Mouse (Mus musculus) macrophage (primary cell): ENCODE data around the gene Slu7. TPM values are rescaled to one million over a fixed set of nuclear protein-coding genes. Genes with fewer than 3 reads are reported as not detected.

Experiments used
- H3K27ac ChIP-seq: fragments of 350-480 bp; formaldehyde crosslinking; 2 replicates; pipeline ENCODE4 v1.9.0; 2021
- H3K36me3 ChIP-seq: fragments of 350-480 bp; formaldehyde crosslinking; 2 replicates; pipeline ENCODE4 v1.9.0; 2021; ENCODE audit errors: inconsistent target
- H3K4me3 ChIP-seq: fragments of 350-480 bp; formaldehyde crosslinking; 2 replicates; pipeline ENCODE4 v1.9.0; 2021; ENCODE audit errors: inconsistent target
- H3K79me2 ChIP-seq: fragments of 350-480 bp; formaldehyde crosslinking; 2 replicates; pipeline ENCODE4 v1.9.0; 2021; ENCODE audit errors: inconsistent target
- WGBS: methylation state at CpG from one replicate; pipeline ENCODE4 v1.1.7; 2026; ENCODE audit warnings: inconsistent platforms; ENCODE audit not compliant: missing documents; 5-methylcytosine and 5-hydroxymethylcytosine counted together
- polyA plus RNA-seq: library from polyadenylated mRNA; stranded (reverse); fragments of 250-400 nt; gene quantifications from 3 replicates; pipeline ENCODE4 v1.2.4, GENCODE M21; 2018; ENCODE audit warnings: inconsistent platforms

Slu7 gene
- polyA plus RNA-seq, 1 experiment from 2014 or later: 90.8 TPM

DNA sequence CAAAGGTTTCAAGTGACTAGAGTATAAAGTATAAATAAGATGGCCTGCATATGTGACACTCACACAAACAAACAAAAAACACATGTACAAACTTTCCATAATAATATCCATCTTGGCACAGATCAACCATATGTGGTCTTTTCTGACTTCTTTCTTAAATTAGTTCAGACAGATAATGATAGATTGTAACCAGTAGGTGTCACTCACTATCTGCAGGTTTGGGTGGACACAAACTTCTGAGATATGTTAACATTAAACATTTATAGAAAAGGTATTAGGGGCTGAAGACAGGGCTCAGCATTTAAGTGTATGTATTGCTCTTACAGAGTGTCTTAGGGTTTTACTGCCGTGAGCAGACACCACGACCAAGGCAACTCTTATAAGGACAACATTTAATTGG lies 18.7 kb downstream of the Slu7 start:
- H3K79me2 ChIP-seq: no peaks in the 10 kb centered on the region
- no peaks in the 10 kb centered on the region for H3K36me3 ChIP-seq
- no peak overlapping the region for H3K4me3 ChIP-seq
- H3K27ac ChIP-seq: no peak overlapping the region
- 74% methylated on average over 2 of the region's 2 CpGs for WGBS

DNA sequence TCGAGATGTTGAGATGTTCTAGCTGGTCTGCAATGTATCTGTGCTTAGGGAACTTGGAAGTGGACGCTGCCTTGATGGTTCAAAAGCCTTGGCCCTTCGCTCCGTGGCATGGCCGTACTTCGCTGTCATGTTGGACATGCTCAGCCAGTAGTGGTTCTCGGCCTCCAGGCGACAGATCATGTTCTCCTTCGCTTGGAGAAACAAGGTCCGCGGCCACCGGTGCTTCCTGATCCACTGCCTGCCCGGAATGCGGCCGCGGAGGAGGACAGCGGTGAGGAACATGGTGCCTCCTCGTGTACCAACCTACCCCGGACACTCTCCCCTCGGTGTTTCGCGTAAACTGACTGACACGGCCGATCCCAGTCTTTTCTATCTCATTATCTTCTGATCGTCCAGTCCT lies 29.7 kb downstream of the Slu7 start:
- H3K36me3 ChIP-seq: no peaks in the 10 kb centered on the region
- no peak overlapping the region for H3K27ac ChIP-seq
- 94% methylated on average over 22 of the region's 25 CpGs for WGBS
- H3K4me3 ChIP-seq: no peak overlapping the region
- no peaks in the 10 kb centered on the region for H3K79me2 ChIP-seq

DNA sequence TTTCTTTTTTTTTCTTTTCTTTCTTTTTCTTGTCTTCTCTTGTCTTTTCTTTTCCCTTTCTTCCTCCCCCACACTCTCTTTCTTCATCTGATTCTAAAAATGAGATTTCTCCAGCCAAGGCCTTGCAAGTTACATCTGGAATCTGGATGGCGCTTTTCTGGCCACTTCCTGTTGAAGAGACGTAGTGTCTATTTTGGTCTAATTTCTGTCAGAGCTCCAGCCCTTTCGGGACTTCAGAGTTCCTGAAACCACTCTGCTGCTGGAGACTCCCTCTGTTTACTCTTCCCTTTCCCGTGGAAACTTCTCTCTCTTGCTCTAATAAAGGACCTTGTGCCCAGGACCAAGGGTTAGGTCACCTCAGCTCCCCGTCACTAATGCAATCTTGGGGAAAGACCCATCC lies 36.6 kb downstream of the Slu7 start:
- H3K79me2 ChIP-seq: no peaks in the 10 kb centered on the region
- WGBS: 20% methylated on average over 5 of the region's 5 CpGs
- H3K27ac ChIP-seq: no peak overlapping the region
- H3K36me3 ChIP-seq: no peaks in the 10 kb centered on the region
- H3K4me3 ChIP-seq: no peak overlapping the region

DNA sequence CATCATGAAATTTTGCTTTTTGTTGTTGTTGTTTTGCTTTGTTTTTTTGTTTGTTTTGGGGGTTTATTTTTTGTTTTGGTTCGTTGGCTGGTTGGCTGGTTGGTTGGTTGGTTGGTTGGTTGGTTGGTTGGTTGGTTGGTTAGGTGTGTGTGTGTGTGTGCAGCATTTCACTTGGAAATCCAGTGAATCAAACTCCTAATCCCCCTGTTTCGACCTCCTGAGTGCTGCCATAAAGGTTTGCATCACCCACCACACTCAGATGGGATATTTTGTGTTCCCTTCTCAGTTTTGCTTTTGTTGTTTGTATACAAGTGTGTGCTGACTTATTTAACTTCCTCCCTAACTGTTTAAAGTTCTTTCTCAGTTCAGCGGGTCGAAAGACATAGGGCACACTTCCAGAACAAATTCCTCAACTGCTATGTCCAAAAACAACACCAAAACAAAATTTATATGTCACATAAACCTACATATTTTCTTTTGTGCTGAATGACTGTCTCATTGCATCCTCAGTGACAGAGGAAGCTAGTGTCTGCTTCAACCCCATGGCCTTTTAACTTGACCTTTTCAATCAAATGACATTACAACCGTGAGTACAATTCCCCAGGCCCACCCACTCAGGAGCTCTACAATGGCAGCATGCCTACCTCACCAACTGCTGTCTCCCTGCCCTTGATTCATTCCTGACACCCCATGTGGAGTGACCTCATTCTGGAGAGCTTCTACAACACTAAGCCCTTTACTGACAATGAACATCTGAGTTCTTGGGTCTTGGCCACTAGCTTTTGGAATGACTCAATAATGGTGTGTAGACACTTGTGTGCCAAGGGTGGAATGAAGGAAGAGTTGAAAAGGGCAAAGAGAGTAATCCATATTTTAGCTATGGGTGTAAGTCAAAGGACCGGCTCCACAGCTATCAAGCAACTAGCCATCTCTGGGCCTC lies 37.6 kb downstream of the Slu7 start:
- no peak overlapping the region for H3K27ac ChIP-seq
- WGBS: 91% methylated on average over 6 of the region's 6 CpGs
- H3K79me2 ChIP-seq: no peaks in the 10 kb centered on the region
- no peaks in the 10 kb centered on the region for H3K36me3 ChIP-seq
- no peak overlapping the region for H3K4me3 ChIP-seq

DNA sequence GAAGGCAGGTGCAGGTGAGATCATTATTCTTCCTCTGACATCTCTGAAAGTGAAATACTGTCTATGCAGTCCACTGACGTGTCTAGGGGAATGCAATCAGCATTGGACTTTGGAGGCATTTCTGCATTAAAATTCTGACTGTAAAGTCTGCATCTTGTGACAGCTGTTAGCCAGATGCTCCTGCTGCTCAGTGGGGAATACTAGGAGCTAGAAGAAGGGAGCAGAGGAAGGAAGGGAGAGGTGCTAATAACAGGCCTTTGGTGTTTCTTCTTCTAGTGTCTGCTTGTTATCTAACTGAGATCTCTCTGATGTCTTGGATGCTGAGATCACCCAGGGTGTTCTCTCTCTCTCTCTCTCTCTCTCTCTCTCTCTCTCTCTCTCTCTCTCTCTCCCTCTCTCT lies 39.6 kb downstream of the Slu7 start:
- no peaks in the 10 kb centered on the region for H3K36me3 ChIP-seq
- WGBS: 85% methylated on average over 1 of the region's 1 CpGs
- no peak overlapping the region for H3K27ac ChIP-seq
- no peak overlapping the region for H3K4me3 ChIP-seq
- H3K79me2 ChIP-seq: no peaks in the 10 kb centered on the region

DNA sequence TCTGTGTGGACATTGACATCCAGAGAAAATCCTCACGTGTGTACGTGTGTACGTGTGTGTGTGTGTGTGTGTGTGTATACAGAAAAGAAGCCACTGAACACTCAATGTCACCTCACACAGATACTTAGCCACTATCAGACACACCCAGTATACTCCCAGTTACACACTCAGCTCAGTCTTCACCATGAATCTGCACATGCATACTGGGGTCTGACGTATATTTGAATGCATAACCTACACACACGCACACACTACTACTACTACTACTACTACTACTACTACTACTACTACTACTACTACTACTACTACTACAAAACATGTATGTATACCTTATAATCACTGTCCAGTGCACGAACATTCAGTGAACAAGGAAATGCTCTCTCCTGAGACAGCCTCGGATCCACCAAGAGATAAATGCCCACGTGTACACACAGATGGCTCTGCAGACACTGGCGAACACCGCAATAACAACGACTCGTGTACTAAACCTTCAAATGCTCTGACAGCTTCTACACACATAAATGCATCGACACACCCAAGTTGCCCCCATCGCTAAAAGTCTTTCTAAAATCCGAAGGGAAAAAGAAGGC lies 40.2 kb downstream of the Slu7 start:
- 68% methylated on average over 15 of the region's 15 CpGs for WGBS
- no peaks in the 10 kb centered on the region for H3K79me2 ChIP-seq
- no peaks in the 10 kb centered on the region for H3K36me3 ChIP-seq
- no peak overlapping the region for H3K4me3 ChIP-seq
- H3K27ac ChIP-seq: no peak overlapping the region

DNA sequence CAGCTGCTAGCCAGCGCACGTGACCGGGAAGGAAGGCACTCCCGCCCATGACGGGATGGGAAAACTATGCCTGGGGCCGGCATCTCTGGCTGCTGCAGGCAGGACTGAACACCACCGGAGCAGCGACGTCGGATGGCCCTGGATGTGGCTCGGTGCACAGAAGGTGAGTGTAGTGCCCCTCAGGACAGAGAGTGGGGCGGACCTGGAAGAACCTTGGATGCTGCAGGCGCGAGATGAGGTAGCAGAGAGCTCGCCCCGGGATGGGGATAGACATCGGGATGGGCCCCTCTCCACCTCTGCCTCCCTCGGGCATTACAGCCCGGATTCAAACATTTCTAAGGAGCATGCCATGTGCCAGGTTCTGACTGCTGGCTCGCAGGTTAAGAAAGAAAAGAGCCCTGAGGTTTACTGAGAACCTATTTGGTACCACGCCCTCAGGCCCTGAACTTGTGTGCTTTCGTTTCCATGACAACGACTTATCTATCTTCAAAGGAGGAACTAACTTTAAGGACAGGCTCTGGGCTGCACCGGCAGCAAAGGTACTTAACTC lies 40.8 kb downstream of the Slu7 start, which contains the start of gene C1qtnf2:
C1qtnf2 (plus strand) TSS at position 52 of the 550 bp plus-strand sequence.
- 11% methylated on average over 24 of the region's 24 CpGs for WGBS
- no peak within 1 kb of the TSS for H3K4me3 ChIP-seq
- H3K27ac ChIP-seq: no peak within 1 kb of the TSS
- H3K79me2 ChIP-seq: no peaks in the 10 kb centered on the region
- H3K36me3 ChIP-seq: no peaks in the 10 kb centered on the region

DNA sequence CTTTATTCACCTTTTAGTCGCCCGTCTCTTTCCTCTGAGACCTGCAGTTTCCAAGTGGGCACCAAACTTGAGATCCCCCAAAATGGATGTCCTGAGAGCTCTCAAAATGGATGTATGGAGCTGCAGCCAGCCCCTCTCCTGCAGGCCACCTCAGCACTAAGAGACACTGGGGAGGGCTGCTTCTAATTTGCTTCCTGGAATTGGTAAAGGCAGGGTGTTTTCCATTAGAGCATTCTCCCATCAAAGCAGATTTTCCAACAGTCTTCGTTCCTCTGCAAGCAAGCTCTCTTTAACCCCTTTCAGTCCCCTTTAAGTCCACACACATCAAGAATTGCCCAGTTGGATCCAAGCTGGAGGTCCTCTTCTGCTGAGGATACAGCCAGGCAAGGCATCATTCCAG lies 45.8 kb downstream of the Slu7 start:
- WGBS: 100% methylated on average over 1 of the region's 3 CpGs
- H3K79me2 ChIP-seq: no peaks in the 10 kb centered on the region
- no peak overlapping the region for H3K27ac ChIP-seq
- H3K4me3 ChIP-seq: no peak overlapping the region
- H3K36me3 ChIP-seq: no peaks in the 10 kb centered on the region

DNA sequence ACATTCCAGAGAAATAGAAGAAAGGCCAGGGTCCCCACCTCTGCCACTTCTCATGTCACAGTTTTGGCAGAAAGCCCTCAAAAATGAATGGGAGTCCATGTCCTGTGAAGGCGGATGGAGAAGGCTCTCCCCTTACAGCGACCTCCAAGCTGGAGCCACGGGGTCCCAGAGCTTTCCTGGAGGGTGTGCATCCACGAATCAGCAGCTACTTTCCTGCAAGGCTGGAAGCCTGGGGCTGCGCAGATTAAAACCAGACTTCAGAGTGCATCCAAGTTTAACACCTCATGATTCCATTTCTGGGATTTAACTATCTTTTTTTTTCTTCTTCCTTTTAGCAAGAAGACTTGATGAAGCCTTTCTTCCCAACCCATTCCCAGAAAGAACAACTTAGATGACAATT lies 47.0 kb downstream of the Slu7 start:
- 67% methylated on average over 5 of the region's 5 CpGs for WGBS

DNA sequence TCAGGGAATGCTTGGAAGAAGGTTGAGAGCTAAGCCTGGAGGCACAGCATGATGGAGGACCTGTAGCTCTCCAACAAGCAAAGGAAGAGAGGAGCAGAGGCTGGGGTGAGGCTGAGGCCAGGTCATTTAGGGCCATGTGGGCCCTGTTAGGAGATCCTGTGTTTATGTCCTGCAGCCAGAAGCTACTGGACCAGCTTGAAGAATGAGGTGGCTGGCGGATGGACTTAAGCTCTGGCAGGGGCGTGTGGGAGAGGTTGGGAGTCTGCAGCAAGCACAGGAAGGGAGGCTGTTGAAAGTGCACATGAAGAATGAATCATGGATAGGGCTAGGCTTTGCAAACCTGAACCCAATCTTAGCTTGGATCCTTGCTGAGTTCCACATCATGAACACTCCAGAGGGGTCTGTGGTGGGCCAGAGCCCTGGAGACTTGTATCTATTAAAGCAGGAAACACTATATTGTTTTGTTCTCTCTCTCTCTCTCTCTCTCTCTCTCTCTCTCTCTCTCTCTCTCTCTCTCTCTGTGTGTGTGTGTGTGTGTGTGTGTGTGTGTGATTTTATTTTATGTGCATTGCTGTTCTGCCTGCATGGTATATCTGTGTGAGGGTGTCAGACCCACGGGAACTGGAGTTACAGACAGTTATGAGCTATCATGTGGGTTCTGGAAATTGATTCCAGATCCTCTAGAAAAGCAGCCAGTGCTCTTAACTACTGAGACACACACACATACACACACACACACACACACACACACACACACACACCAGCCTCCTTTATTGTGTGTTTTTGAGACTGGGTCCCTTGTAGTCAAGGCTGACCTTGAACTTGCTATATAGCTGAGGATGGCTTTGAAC lies 48.4 kb downstream of the Slu7 start:
- H3K36me3 ChIP-seq: no peaks in the 10 kb centered on the region
- 74% methylated on average over 3 of the region's 3 CpGs for WGBS
- no peak overlapping the region for H3K4me3 ChIP-seq
- no peak overlapping the region for H3K27ac ChIP-seq
- H3K79me2 ChIP-seq: no peaks in the 10 kb centered on the region

More for the DNA sequence above, 47.0 kb downstream of the Slu7 start:
- H3K36me3 ChIP-seq: no peaks in the 10 kb centered on the region
- H3K79me2 ChIP-seq: no peaks in the 10 kb centered on the region
- H3K27ac ChIP-seq: no peak overlapping the region
- H3K4me3 ChIP-seq: no peak overlapping the region

DNA sequence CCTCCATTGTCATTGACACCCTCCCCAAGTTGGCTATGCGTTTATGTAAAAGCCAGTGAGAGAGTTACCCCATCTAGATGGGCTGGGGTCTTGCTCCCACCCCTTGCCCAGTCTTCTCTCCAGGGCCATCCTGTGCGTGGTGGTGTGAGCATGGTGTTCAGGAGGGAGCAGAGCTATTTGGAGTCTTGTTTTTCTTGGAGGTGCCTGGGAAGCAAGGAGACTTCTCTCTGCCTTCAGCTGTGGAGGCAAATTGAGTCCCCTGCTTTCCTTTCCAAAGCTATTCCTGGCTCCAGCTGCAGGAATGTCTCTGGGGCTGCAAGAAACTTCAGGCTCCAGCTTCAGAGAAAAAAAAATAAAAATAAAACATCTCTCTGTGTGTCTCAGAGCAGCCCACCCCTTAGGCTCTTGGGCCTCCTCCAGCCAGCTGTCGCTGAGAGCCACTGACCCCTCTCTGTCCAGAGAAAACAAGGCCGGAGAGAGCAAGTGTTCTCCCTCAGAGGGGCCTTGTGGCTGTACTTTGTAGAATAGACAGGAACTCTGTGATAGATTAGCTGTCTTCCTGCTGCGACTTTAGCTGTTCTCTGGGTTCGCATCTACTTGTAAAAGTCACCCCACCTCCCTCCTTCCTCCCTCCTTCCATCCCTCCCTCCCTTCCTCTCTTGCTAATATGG lies 49.7 kb downstream of the Slu7 start:
- 52% methylated on average over 6 of the region's 6 CpGs for WGBS
- Histone ChIP-seq H3K27ac (no peak overlapping the region), H3K4me3 (no peak overlapping the region), H3K36me3 (no peaks in the 10 kb centered on the region), H3K79me2 (no peaks in the 10 kb centered on the region)

DNA sequence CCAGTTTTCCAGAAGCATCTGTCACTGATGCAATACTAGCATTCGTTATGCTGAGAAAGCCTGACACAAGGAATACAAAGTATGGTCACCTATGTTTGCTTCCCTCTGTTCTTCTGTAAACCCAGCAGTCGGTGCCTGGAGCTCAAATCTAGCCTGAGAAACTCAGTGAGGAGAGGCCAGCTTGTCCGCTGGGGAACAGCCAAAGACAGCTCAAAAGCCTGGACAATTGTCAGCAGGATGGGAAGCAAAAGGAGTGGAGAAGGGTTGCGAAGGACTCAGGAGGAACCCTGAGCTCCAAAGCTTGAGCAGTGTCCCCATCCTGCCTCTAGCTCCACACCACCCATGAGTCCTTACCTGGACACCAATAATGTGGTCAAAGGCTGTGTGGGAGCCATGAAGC lies 50.5 kb downstream of the Slu7 start:
- Histone ChIP-seq H3K79me2 (no peaks in the 10 kb centered on the region), H3K27ac (no peak overlapping the region), H3K36me3 (no peaks in the 10 kb centered on the region), H3K4me3 (no peak overlapping the region)
- WGBS: 80% methylated on average over 4 of the region's 4 CpGs

DNA sequence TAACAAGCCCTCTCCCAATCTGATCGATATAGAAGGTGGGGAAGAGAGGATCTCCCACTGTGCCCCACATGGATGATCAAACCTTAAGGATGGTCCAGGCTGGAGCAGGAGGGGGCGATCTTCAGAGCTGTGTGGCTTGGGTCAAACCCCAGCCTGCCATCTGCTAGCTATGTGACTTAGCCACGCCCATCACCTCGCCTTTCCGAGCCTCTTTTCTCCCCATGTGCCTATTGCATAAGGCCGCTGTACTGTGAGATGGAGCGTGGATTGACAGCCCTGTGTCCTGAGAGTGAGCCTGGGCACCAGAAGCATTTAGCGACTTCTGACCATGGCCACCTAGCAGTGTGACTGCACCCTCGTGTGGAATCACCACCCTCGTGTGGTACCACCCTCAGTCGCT lies 51.1 kb downstream of the Slu7 start:
- WGBS: 65% methylated on average over 10 of the region's 11 CpGs
- Histone ChIP-seq H3K79me2 (no peaks in the 10 kb centered on the region), H3K27ac (no peak overlapping the region), H3K36me3 (no peaks in the 10 kb centered on the region), H3K4me3 (no peak overlapping the region)

DNA sequence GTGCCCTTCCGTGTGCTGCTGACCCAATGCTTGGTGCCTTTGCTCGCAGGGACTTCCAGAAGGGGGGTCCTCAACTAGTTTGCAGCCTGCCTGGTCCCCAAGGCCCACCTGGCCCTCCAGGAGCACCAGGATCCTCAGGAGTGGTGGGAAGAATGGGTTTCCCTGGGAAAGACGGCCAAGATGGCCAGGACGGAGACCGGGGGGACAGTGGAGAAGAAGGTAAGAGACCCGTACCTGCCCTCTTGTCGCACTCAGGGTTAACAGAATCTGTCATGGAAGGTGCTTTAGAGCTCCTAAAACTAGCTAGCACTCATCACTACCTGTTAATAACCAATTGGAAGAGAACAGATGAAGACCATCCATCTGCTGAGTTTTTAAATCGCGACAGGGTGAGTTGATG lies 52.3 kb downstream of the Slu7 start:
- 92% methylated on average over 9 of the region's 9 CpGs for WGBS
- Histone ChIP-seq H3K79me2 (no peaks in the 10 kb centered on the region), H3K4me3 (no peak overlapping the region), H3K36me3 (no peaks in the 10 kb centered on the region), H3K27ac (no peak overlapping the region)
